12 mouse cellular contexts compared by ENCODE assay signal in genomic region chr6:34044228-34044811, GRCm38 (mm10). TPM values are rescaled to one million over a fixed set of nuclear protein-coding genes. Genes with fewer than 3 reads are reported as not detected.
DNase-seq lines count a peak whose midpoint lies in the region; TF ChIP-seq lines count a peak whose summit lies in the region.
"Had no signal": no experiment of that assay in that cellular context is flagged by ENCODE, and none has a peak within 500 bp of the region (broad histone marks: within the 10 kb centered on the region; RNA-seq: fewer than 3 reads in every experiment).

No protein-coding gene starts in this region.

- H3K27me3 ChIP-seq in midbrain, embryonic 10.5 days (ENCODE audit: low read depth, poor library complexity, severe bottlenecking): no peaks in the 10 kb centered on the region
- H3K27me3 ChIP-seq: CH12.LX; embryonic facial prominence, embryonic 15.5 days; liver, embryonic 15.5 days had no signal

- H3K27ac ChIP-seq in midbrain, embryonic 10.5 days (replicated peaks): no peak overlapping the region
- no peak overlapping the region for H3K27ac ChIP-seq in gastrocnemius, adult 2 months
- H3K27ac ChIP-seq: embryonic facial prominence, embryonic 15.5 days; liver, embryonic 15.5 days had no signal

- WGBS in midbrain, embryonic 10.5 days: 87% methylated on average over 12 of the region's 12 CpGs

- H3K4me1 ChIP-seq in midbrain, embryonic 10.5 days: peaks cover 17% of the 10 kb centered on the region
- H3K4me1 ChIP-seq: embryonic facial prominence, embryonic 15.5 days; liver, embryonic 15.5 days had no signal

- peak; percentile 8 to 24 for DNase-seq in lung, adult 18-20 months
- DNase-seq in lung, postnatal 25 days (ENCODE audit: low spot score): no peak
- DNase-seq in heart, postnatal 36 days: peak; percentile 36 to 41
- peak; percentile 68 to 70 for DNase-seq in kidney, postnatal 4 days
- DNase-seq in midbrain, embryonic 10.5 days (ENCODE audit: low spot score): no peak
- no peak for DNase-seq in embryo, embryonic 11 days
- DNase-seq in adipocyte (ENCODE audit: low spot score): no peak
- DNase-seq in gastrocnemius, adult 2 months: no peak

- intact Hi-C loops in heart, postnatal 36 days (cut with DNase I): loop anchor here (10.0 kb wide), 1 partner anchor 150 kb away; no protein-coding TSS in a partner anchor
- intact Hi-C loops in gastrocnemius, adult 2 months (cut with DNase I): no loop called here

- no peaks in the 10 kb centered on the region for H3K36me3 ChIP-seq in midbrain, embryonic 10.5 days
- H3K36me3 ChIP-seq: embryonic facial prominence, embryonic 15.5 days; liver, embryonic 15.5 days had no signal

- H3K4me3 ChIP-seq in midbrain, embryonic 10.5 days: no peak overlapping the region
- H3K4me3 ChIP-seq in gastrocnemius, adult 2 months: no peak overlapping the region
- H3K4me3 ChIP-seq: embryonic facial prominence, embryonic 15.5 days; liver, embryonic 15.5 days had no signal

- H3K9me3 ChIP-seq in midbrain, embryonic 10.5 days (replicated peaks): no peaks in the 10 kb centered on the region
- H3K9me3 ChIP-seq: embryonic facial prominence, embryonic 15.5 days; liver, embryonic 15.5 days had no signal

- no peak for TF ChIP-seq CTCF in gastrocnemius, adult 2 months (IDR thresholded peaks at IDR 0.05)

RNA-seq across cellular contexts. Expression of gene Lrguk, which starts 15.1 kb away (rescaled TPM):
- under 1 TPM in 1 of 2 experiments, not detected in 1; 0.19 TPM for total RNA-seq in heart, postnatal 36 days (2021)
- 1.1 and 1.3 TPM in 2 replicates for polyA plus RNA-seq in midbrain, embryonic 10.5 days (2016; fragmentation: Nextera tagmentation; extraction: Ambion mirVana)
- under 1 TPM in 1 of 2 experiments, not detected in 1; 0.03 TPM for total RNA-seq in gastrocnemius, adult 2 months (2021)
- polyA plus RNA-seq: inflammation-experienced regulatory T-cells, adult 6 months had no signal

Comparison
In these comparisons a context has a peak if more than half of its experiments do, and no peak if none do; other contexts are left out.
1. DNase-seq: peak in lung, adult 18-20 months (2 of 2), heart, postnatal 36 days (2 of 2) and kidney, postnatal 4 days (2 of 2); none in lung, postnatal 25 days (single experiment), midbrain, embryonic 10.5 days (single experiment), embryo, embryonic 11 days (single experiment), adipocyte (single experiment) and gastrocnemius, adult 2 months (single experiment).